Mouse (Mus musculus) spleen, postnatal 10 days (tissue): ENCODE results near the gene Gpr4.
A peak's percentile ranks its signal among the peaks of the same experiment; 100 is the strongest.

Experiments used
- DNase-seq, 2 experiments: peaks; one replicate each; pipeline ENCODE4 v3.0.0; 2021 to 2022; ENCODE audit warnings: low spot score in 2 of 2

Gene Gpr4

GRCm38 (mm10) chr7:19194676-19195075, 17.7 kb upstream of the Gpr4 start:
- DNase-seq: peak in 1 of 2 experiments; percentile 49

- peak in 1 of 2 experiments; percentile 58 for DNase-seq
Measured at GRCm38 (mm10) chr7:19196676-19197075, 15.7 kb upstream of the Gpr4 start.

- peak; percentile 39 to 74 for DNase-seq
Measured at GRCm38 (mm10) chr7:19197985-19198384, 14.4 kb upstream of the Gpr4 start.

- DNase-seq: no peak
Measured at GRCm38 (mm10) chr7:19201660-19202059, 10.7 kb upstream of the Gpr4 start.

GRCm38 (mm10) chr7:19202065-19202850, 10.1 kb upstream of the Gpr4 start:
- DNase-seq: no peak

GRCm38 (mm10) chr7:19208201-19208910, 4.0 kb upstream of the Gpr4 start:
- DNase-seq: no peak

- no peak for DNase-seq
Measured at GRCm38 (mm10) chr7:19208944-19209472, 3.3 kb upstream of the Gpr4 start.

- no peak for DNase-seq
Measured at GRCm38 (mm10) chr7:19209494-19209893, 2.8 kb upstream of the Gpr4 start.

GRCm38 (mm10) chr7:19210010-19210409, 2.3 kb upstream of the Gpr4 start:
- DNase-seq: peak in 1 of 2 experiments; percentile 38

- no peak for DNase-seq
Measured at GRCm38 (mm10) chr7:19211041-19211675, 1.2 kb upstream of the Gpr4 start.

GRCm38 (mm10) chr7:19213385-19213784, 1.0 kb downstream of the Gpr4 start:
- no peak for DNase-seq

- no peak for DNase-seq
Measured at GRCm38 (mm10) chr7:19214369-19214768, 2.0 kb downstream of the Gpr4 start.

GRCm38 (mm10) chr7:19214940-19215339, 2.6 kb downstream of the Gpr4 start:
- no peak for DNase-seq

- no peak for DNase-seq
Measured at GRCm38 (mm10) chr7:19217492-19217891, 5.2 kb downstream of the Gpr4 start.

GRCm38 (mm10) chr7:19217944-19218343, 5.6 kb downstream of the Gpr4 start:
- no peak for DNase-seq

- DNase-seq: no peak
Measured at GRCm38 (mm10) chr7:19220061-19220460, 7.7 kb downstream of the Gpr4 start.

- no peak for DNase-seq
Measured at GRCm38 (mm10) chr7:19222189-19222588, 9.9 kb downstream of the Gpr4 start.

- no peak for DNase-seq
Measured at GRCm38 (mm10) chr7:19222875-19223274, 10.5 kb downstream of the Gpr4 start.

GRCm38 (mm10) chr7:19224933-19225332, 12.6 kb downstream of the Gpr4 start:
- peak in 1 of 2 experiments; percentile 41 for DNase-seq

GRCm38 (mm10) chr7:19226817-19227797, 14.8 kb downstream of the Gpr4 start:
- peak; percentile 31 to 58 for DNase-seq
